ENCODE assay signal across 9 mouse cellular contexts in genomic region chr7:46796206-46796679, GRCm38 (mm10). TPM values are rescaled to one million over a fixed set of nuclear protein-coding genes. Genes with fewer than 3 reads are reported as not detected.
DNase-seq lines count a peak whose midpoint lies in the region; ATAC-seq and TF ChIP-seq lines count a peak whose summit lies in the region.
"Had no signal": no experiment of that assay in that cellular context is flagged by ENCODE, and none has a peak within 500 bp of the region (broad histone marks: within the 10 kb centered on the region; RNA-seq: fewer than 3 reads in every experiment).

No protein-coding gene starts in this region.

- no peak for TF ChIP-seq CTCF in spleen, adult 2 months (IDR thresholded peaks at IDR 0.05; ENCODE audit: extremely low read depth, insufficient read depth, insufficient read length, insufficient replicate concordance)
- TF ChIP-seq CTCF in intestine, postnatal 0 days (IDR thresholded peaks at IDR 0.05; ENCODE audit: low read depth) = no peak

- no peak for TF ChIP-seq POLR2A in spleen, adult 2 months (IDR thresholded peaks at IDR 0.05; ENCODE audit: low read depth, low read length)
- TF ChIP-seq POLR2A in myocyte (IDR thresholded peaks at IDR 0.05; ENCODE audit: insufficient read length, low read depth) = no peak

- under 1% methylated on average over 31 of the region's 31 CpGs for WGBS in spleen, adult 2 months
- under 1% methylated on average over 30 of the region's 31 CpGs for WGBS in intestine, postnatal 0 days

- H3K4me1 ChIP-seq in spleen, adult 2 months (ENCODE audit: control insufficient read depth, insufficient read depth, insufficient read length) = peaks cover 5% of the 10 kb centered on the region; the same call in 1 of the 2 replicates
- no peaks in the 10 kb centered on the region for H3K4me1 ChIP-seq in intestine, postnatal 0 days (replicated peaks; ENCODE audit: control insufficient read depth, insufficient read depth, low read length)

- peak; percentile 8; the same call in 1 of the 2 replicates for ATAC-seq in frontal cortex, adult (ENCODE audit: low TSS enrichment)
- ATAC-seq in intestine, postnatal 0 days = peak; percentile 23

- no peaks in the 10 kb centered on the region for H3K9me3 ChIP-seq in intestine, postnatal 0 days (ENCODE audit: control insufficient read depth)

- peak overlapping the region; percentile 93 for H3K4me2 ChIP-seq in intestine, postnatal 0 days (replicated peaks; ENCODE audit: low read depth)
- peak overlapping the region; percentile 83 for H3K4me2 ChIP-seq in myocyte (ENCODE audit: low read depth)

- peak overlapping the region; percentile 88 for H3K4me3 ChIP-seq in spleen, adult 2 months (ENCODE audit: extremely low read depth, insufficient read depth, insufficient read length)
- H3K4me3 ChIP-seq in intestine, postnatal 0 days (ENCODE audit: low read depth, low read length) = peak overlapping the region; percentile 94
- H3K4me3 ChIP-seq in myocyte = peak overlapping the region; percentile 80

- no peaks in the 10 kb centered on the region for H3K36me3 ChIP-seq in spleen, adult 2 months (ENCODE audit: control insufficient read depth, insufficient read depth, low read length)
- peaks cover 10% of the 10 kb centered on the region for H3K36me3 ChIP-seq in intestine, postnatal 0 days (ENCODE audit: control insufficient read depth, insufficient read depth)
- H3K36me3 ChIP-seq in myocyte (ENCODE audit: control insufficient read depth, insufficient read depth) = peaks cover 7% of the 10 kb centered on the region

- peak overlapping the region; percentile 85 for H3ac ChIP-seq in myocyte (ENCODE audit: control insufficient read depth, insufficient read length)

- no peaks in the 10 kb centered on the region for H3K27me3 ChIP-seq in spleen, adult 2 months (ENCODE audit: control insufficient read depth, insufficient read depth, low read length)
- H3K27me3 ChIP-seq in intestine, postnatal 0 days (replicated peaks; ENCODE audit: control insufficient read depth, insufficient read depth, low read length) = no peaks in the 10 kb centered on the region
- no peaks in the 10 kb centered on the region for H3K27me3 ChIP-seq in myocyte (ENCODE audit: control insufficient read depth, insufficient read depth, insufficient read length)

- H3K79me2 ChIP-seq in myocyte (ENCODE audit: control insufficient read depth, insufficient read depth) = peaks cover 65% of the 10 kb centered on the region

- peak overlapping the region; percentile 95; the same call in 1 of the 2 replicates for H3K27ac ChIP-seq in spleen, adult 2 months (ENCODE audit: insufficient read depth, low read length)
- peak overlapping the region; percentile 84 for H3K27ac ChIP-seq in intestine, postnatal 0 days (ENCODE audit: low read depth, low read length)

- intact Hi-C loops in left cerebral cortex, postnatal 14 days (cut with DNase I) = no loop called here

- no peak for DNase-seq in frontal cortex, adult 2 months (ENCODE audit: extremely low spot score in 1 of 2, low spot score in 1 of 2)
- DNase-seq in spleen, adult 2 months (ENCODE audit: low read depth in 1 of 2, low spot score in 2 of 2) = no peak
- DNase-seq in spleen, postnatal 36 days (ENCODE audit: low spot score in 2 of 2) = no peak
- no peak for DNase-seq in layer of hippocampus, adult 9-10 months (ENCODE audit: low spot score)
- no peak for DNase-seq in left cerebral cortex, postnatal 14 days (ENCODE audit: low spot score in 2 of 2)

- H3K9ac ChIP-seq in intestine, postnatal 0 days (ENCODE audit: low read depth, low read length) = peak overlapping the region; percentile 90

TF ChIP-seq in myocyte, 11 proteins besides CTCF, POLR2A, EP300 and RAD21:
- TF ChIP-seq MYOD1 (IDR thresholded peaks at IDR 0.05; ENCODE audit: control insufficient read depth in 1 of 3, insufficient read length in 2 of 3, low read depth in 2 of 3) (no peak), TCF12 (IDR thresholded peaks at IDR 0.05; ENCODE audit: insufficient read depth, poor library complexity, severe bottlenecking) (no peak), REST (IDR thresholded peaks at IDR 0.05; ENCODE audit: insufficient read depth, insufficient read length) (no peak), CEBPB (IDR thresholded peaks at IDR 0.05; ENCODE audit: insufficient read depth, poor library complexity, severe bottlenecking) (no peak), MYOG (IDR thresholded peaks at IDR 0.05; ENCODE audit: control insufficient read depth in 1 of 3, insufficient read depth in 1 of 3, insufficient read length in 2 of 3, low read depth in 2 of 3) (no peak), TCF3 (IDR thresholded peaks at IDR 0.05; ENCODE audit: insufficient read length, low read depth) (no peak), SRF (IDR thresholded peaks at IDR 0.05; ENCODE audit: control insufficient read depth, insufficient read length, low read depth) (no peak), POLR2AphosphoS2 (IDR thresholded peaks at IDR 0.05; ENCODE audit: insufficient read length, low read depth) (no peak)

RNA-seq across cellular contexts. Expression of gene Gtf2h1, which starts 0.3 kb away (rescaled TPM):
- polyA plus RNA-seq in frontal cortex, adult 2 months (2012; rRNA removed) = 29.5 and 32.4 TPM in 2 replicates
- 4.7 and 5.4 TPM in 2 replicates for polyA plus RNA-seq in spleen, adult 2 months (2012; rRNA removed)
- polyA plus RNA-seq in intestine, postnatal 0 days (2015; fragmentation: Nextera tagmentation; extraction: Ambion mirVana) = 51.3 and 52.7 TPM in 2 replicates
- 18.0 TPM for polyA plus RNA-seq in myocyte (2012; fragmentation: generic; extraction: Trizol)
- 10 to 100 TPM; 37.0 to 39.3 TPM for total RNA-seq in left cerebral cortex, postnatal 14 days (2021)

RNA-seq across cellular contexts. Expression of gene Hps5, which starts 0.4 kb away (rescaled TPM):
- polyA plus RNA-seq in frontal cortex, adult 2 months (2012; rRNA removed) = 16.1 and 18.8 TPM in 2 replicates
- polyA plus RNA-seq in spleen, adult 2 months (2012; rRNA removed) = 16.6 and 20.3 TPM in 2 replicates
- polyA plus RNA-seq in intestine, postnatal 0 days (2015; fragmentation: Nextera tagmentation; extraction: Ambion mirVana) = 13.9 and 14.7 TPM in 2 replicates
- 7.9 TPM for polyA plus RNA-seq in myocyte (2012; fragmentation: generic; extraction: Trizol)
- total RNA-seq in left cerebral cortex, postnatal 14 days (2021) = 10 to 100 TPM; 11.4 to 13.7 TPM

RNA-seq across cellular contexts. Expression of gene Saa2, which starts 44.7 kb away (rescaled TPM):
- polyA plus RNA-seq in frontal cortex, adult 2 months (2012; rRNA removed) = 0.12 TPM in 1 of 2 replicates, not detected in the other
- not detected in 2 replicates for polyA plus RNA-seq in spleen, adult 2 months (2012; rRNA removed)
- polyA plus RNA-seq in intestine, postnatal 0 days (2015; fragmentation: Nextera tagmentation; extraction: Ambion mirVana) = not detected in 2 replicates
- polyA plus RNA-seq in myocyte (2012; fragmentation: generic; extraction: Trizol) = not detected
- not detected for total RNA-seq in left cerebral cortex, postnatal 14 days (2021)
- total RNA-seq: hematopoietic stem cell, adult 5-6 weeks had no signal

RNA-seq across cellular contexts. Expression of gene Ldha, which starts 45.0 kb away (rescaled TPM):
- polyA plus RNA-seq in frontal cortex, adult 2 months (2012; rRNA removed) = 323 and 354 TPM in 2 replicates
- 165 and 196 TPM in 2 replicates for polyA plus RNA-seq in spleen, adult 2 months (2012; rRNA removed)
- 1,258 and 1,338 TPM in 2 replicates for polyA plus RNA-seq in intestine, postnatal 0 days (2015; fragmentation: Nextera tagmentation; extraction: Ambion mirVana)
- 1,758 TPM for polyA plus RNA-seq in myocyte (2012; fragmentation: generic; extraction: Trizol)
- total RNA-seq in left cerebral cortex, postnatal 14 days (2021) = 100 to 1,000 TPM; 497 to 507 TPM

RNA-seq across cellular contexts. Expression of gene Saa1, which starts 53.5 kb away (rescaled TPM):
- polyA plus RNA-seq in frontal cortex, adult 2 months (2012; rRNA removed) = not detected in 2 replicates
- not detected in 2 replicates for polyA plus RNA-seq in spleen, adult 2 months (2012; rRNA removed)
- polyA plus RNA-seq in intestine, postnatal 0 days (2015; fragmentation: Nextera tagmentation; extraction: Ambion mirVana) = 0.29 and 0.47 TPM in 2 replicates
- polyA plus RNA-seq in myocyte (2012; fragmentation: generic; extraction: Trizol) = not detected
- not detected for total RNA-seq in left cerebral cortex, postnatal 14 days (2021)
- total RNA-seq: hematopoietic stem cell, adult 5-6 weeks had no signal
